Mouse (Mus musculus) bone marrow, adult 2 months (tissue): ENCODE measurements around the gene Olfr145.

ENCODE experiments used
- CTCF ChIP-seq: fragments of 200-500 bp; IDR thresholded peaks from 2 replicates; pipeline ENCODE4 v1.5.1; 2011; ENCODE audit warnings: low read length, control low read depth; ENCODE audit not compliant: control insufficient read depth, insufficient read depth
- POLR2A ChIP-seq: fragments of 200-500 bp; IDR thresholded peaks from 2 replicates; pipeline ENCODE4 v1.6.1; 2011; ENCODE audit warnings: low read depth, mild to moderate bottlenecking, control low read depth, low read length, borderline replicate concordance; ENCODE audit not compliant: control insufficient read depth

DNA sequence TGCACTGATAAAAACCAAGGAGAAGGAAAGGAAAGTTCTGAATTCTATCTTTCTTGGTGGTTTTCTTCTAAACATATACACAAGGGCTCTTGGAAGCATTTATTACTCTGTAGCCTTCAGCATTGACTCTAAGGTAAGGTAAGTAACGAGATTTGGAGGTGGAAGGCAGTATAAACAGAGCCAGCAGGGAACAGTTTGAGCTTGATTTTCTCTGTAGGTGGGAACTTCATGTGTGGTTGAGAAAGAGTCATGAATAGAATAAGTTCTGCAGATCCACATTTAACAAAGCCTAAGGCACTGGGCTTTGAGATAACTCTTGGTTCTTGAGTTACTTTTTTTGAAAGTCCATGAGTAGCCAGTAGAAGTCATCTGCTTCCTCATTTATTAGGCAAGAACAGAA is 21.5 kb downstream of the Olfr145 start:
- TF ChIP-seq CTCF (no peak), POLR2A (no peak)
